Mouse (Mus musculus): ENCODE results near the gene Taf10.

DNA sequence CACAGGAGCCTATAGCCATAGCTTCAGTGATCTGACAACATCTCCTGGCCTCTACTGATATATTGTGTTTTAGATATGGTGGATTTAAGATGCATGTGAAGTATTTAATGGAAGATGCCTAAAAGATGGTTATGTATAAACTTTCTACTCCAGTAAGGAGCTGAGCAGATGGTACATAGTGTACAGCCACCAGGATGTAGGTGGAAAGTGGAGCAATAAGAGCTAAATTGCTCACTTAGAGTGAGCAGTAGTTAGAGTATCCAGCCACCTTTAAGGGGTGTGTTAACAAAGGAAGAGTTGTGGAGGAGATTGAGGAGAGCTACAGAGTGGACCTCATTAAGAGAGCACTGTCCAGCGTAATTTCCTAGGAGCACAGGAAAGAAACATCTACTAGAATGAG, 47.0 kb upstream of the Taf10 start:
- TF ChIP-seq CTCF (IDR thresholded peaks at IDR 0.05; ENCODE audit: low read depth, low read length), result no peak
- no peak for TF ChIP-seq POLR2A (IDR thresholded peaks at IDR 0.05; ENCODE audit: extremely low read depth, insufficient read depth, low read length)
